Mouse (Mus musculus): ENCODE measurements around the gene Zfp324. TPM values are rescaled to one million over a fixed set of nuclear protein-coding genes. Genes with fewer than 3 reads are reported as not detected.
A peak's percentile ranks its signal among the peaks of the same experiment; 100 is the strongest.
"Not testable (repeated sequence)": the region's sequence is repeated elsewhere in the genome, so short reads cannot be mapped to it uniquely, and the experiment has no call there.

Gene Zfp324
- 12.0 and 14.4 TPM in 2 replicates for polyA plus RNA-seq (2014; fragmentation: Nextera tagmentation; extraction: Ambion mirVana)

DNA sequence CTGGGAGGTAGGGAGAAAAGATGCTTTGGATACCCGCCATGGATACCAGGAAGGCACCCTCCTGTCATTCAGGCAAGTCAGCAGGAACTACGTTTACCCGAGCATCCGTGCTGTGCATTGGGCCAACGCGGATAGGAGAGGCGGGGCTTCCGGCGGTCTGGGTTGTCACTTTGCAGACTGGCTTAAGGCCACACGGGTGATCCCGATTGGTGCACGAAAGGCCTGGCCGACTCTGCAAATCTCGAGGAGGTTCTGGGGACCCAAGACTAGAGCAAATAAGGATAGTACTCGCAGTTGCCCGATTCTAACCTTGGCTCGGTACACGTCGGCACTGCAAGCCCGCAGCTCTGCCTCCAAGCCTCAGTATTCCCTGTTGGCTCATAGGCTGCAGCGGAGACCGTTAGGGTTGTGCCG, at the start of gene Zfp324:
TSS of gene Zfp324 (plus strand) at position 161 of the 414 bp plus-strand sequence.
- no peaks in the 10 kb centered on the region for H3K27me3 ChIP-seq (ENCODE audit: control insufficient read depth, insufficient read depth, low read length)
- H3K27ac ChIP-seq (replicated peaks; ENCODE audit: low read depth, low read length): peak within 1 kb of the TSS; percentile 91
- peak within 1 kb of the TSS; percentile 89 for H3K4me3 ChIP-seq (replicated peaks; ENCODE audit: low read depth, low read length)
- DNase-seq: peak; percentile 93
- H3K9me3 ChIP-seq (ENCODE audit: control insufficient read depth, low read length): no peaks in the 10 kb centered on the region
- H3K4me2 ChIP-seq (ENCODE audit: low read length): peak within 1 kb of the TSS; percentile 93
- peak; percentile 93 for ATAC-seq (ENCODE audit: low FRiP score, low TSS enrichment)
- under 1% methylated on average over 23 of the region's 23 CpGs for WGBS
- H3K4me1 ChIP-seq (ENCODE audit: control insufficient read depth, insufficient read depth, low read length): peaks cover 22% of the 10 kb centered on the region
- H3K36me3 ChIP-seq (ENCODE audit: control insufficient read depth, insufficient read depth, low read length): peaks cover 22% of the 10 kb centered on the region
- H3K9ac ChIP-seq (replicated peaks; ENCODE audit: low read length): peak within 1 kb of the TSS; percentile 95

DNA sequence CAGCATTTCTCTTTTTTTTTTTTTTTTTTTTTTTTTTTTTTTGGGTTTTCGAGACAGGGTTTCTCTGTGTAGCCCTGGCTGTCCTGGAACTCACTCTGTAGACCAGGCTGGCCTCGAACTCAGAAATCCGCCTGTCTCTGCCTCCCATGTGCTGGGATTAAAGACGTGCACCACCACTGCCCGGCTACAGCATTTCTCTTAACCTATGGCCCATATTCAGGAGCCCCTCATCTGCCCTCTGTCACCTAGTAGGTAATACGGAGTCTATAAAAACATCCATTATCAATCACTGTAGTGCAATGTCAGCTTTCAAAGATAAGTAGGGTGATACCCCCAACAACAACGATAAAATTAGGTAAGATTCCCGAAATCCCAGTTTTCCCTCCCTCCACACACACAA, 45.1 kb upstream of the Zfp324 start:
- not testable (repeated sequence) for H3K4me1 ChIP-seq (ENCODE audit: control insufficient read depth, insufficient read depth, low read length); H3K4me3 ChIP-seq (replicated peaks; ENCODE audit: low read depth, low read length); H3K27ac ChIP-seq (replicated peaks; ENCODE audit: low read depth, low read length); ATAC-seq (ENCODE audit: low FRiP score, low TSS enrichment); H3K9ac ChIP-seq (replicated peaks; ENCODE audit: low read length); H3K4me2 ChIP-seq (ENCODE audit: low read length); H3K9me3 ChIP-seq (ENCODE audit: control insufficient read depth, low read length); H3K27me3 ChIP-seq (ENCODE audit: control insufficient read depth, insufficient read depth, low read length); DNase-seq
- WGBS: 90% methylated on average over 7 of the region's 8 CpGs
- peaks cover 24% of the 10 kb centered on the region for H3K36me3 ChIP-seq (ENCODE audit: control insufficient read depth, insufficient read depth, low read length)

DNA sequence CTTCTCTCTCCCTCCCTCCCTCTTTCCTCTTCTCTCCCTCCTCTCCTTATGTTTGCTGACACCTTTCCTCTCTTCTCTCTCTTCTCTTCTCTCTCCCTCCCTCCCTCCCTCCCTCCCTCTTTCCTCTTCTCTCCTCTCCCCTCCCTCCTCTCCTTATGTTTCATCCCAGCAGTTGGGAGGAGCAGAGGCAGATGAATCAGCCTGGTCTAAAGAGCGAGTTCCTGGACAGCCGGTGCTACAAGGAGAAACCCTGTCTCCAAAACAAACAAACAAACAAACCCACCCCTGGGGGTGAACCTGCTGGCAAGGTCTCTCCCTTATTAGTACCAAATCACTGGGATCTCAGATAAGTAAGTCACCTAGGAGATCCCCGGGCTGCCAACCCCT, 44.3 kb upstream of the Zfp324 start:
- peak overlapping the region; percentile 95 for H3K4me2 ChIP-seq (ENCODE audit: low read length)
- H3K27me3 ChIP-seq (ENCODE audit: control insufficient read depth, insufficient read depth, low read length): peaks cover 5% of the 10 kb centered on the region; the same call in 1 of the 2 replicates
- peaks cover 10% of the 10 kb centered on the region for H3K4me1 ChIP-seq (ENCODE audit: control insufficient read depth, insufficient read depth, low read length)
- H3K4me3 ChIP-seq (replicated peaks; ENCODE audit: low read depth, low read length): peak overlapping the region; percentile 78
- H3K27ac ChIP-seq (replicated peaks; ENCODE audit: low read depth, low read length): peak overlapping the region; percentile 89
- ATAC-seq (ENCODE audit: low FRiP score, low TSS enrichment): no peak
- no peaks in the 10 kb centered on the region for H3K9me3 ChIP-seq (ENCODE audit: control insufficient read depth, low read length)
- DNase-seq: no peak
- H3K36me3 ChIP-seq (ENCODE audit: control insufficient read depth, insufficient read depth, low read length): peaks cover 32% of the 10 kb centered on the region
- peak overlapping the region; percentile 71 for H3K9ac ChIP-seq (replicated peaks; ENCODE audit: low read length)
- WGBS: 4% methylated on average over 3 of the region's 3 CpGs

DNA sequence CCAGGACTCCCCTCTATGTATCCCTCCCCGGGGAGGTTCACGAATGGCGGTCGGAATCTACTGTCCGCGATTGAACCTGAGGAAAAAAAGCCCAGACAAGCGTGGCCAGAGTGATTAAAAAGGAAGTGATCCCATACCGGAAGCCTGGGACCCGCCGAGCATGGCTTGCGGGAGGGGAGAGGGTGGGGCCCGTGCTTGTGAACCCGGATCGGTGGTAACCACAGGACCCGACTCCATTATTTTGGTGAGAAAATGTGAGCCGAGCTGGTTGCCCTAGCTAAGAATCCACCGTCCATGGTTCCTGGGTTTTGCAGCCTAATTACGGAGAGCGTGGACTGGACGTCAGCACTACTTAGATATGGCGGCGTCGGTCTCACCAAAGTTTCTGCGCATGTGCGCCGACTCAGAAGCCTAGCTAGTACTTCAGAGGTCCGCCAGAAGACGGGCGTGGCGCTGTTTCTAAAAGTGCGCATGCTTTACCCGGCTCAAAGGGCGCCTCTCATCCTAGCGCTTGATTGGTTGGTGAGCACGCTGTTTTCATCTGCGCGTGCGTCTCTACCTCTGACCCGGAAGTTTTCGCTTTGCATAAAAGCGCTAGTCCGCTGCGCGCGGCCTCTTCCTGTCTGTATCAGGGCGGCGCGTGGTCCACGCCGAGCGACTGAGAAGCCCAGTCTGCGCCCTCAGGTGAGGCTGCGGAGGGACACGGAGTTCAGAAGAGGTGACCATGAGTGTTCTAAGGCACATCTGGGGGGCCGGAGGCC, 43.8 kb upstream of the Zfp324 start, which contains the start of gene Rps5:
TSS of gene Rps5 (plus strand) at position 586 of the 761 bp plus-strand sequence.
- Histone ChIP-seq H3K9me3 (ENCODE audit: control insufficient read depth, low read length) (no peaks in the 10 kb centered on the region), H3K4me3 (replicated peaks; ENCODE audit: low read depth, low read length) (peak within 1 kb of the TSS; percentile 78), H3K27me3 (ENCODE audit: control insufficient read depth, insufficient read depth, low read length) (peaks cover 7% of the 10 kb centered on the region), H3K36me3 (ENCODE audit: control insufficient read depth, insufficient read depth, low read length) (peaks cover 38% of the 10 kb centered on the region), H3K4me1 (ENCODE audit: control insufficient read depth, insufficient read depth, low read length) (peaks cover 10% of the 10 kb centered on the region), H3K4me2 (ENCODE audit: low read length) (peak within 1 kb of the TSS; percentile 95), H3K9ac (replicated peaks; ENCODE audit: low read length) (peak within 1 kb of the TSS; percentile 73), H3K27ac (replicated peaks; ENCODE audit: low read depth, low read length) (peak within 1 kb of the TSS; percentile 89)
- DNase-seq (peak; percentile 100), ATAC-seq (ENCODE audit: low FRiP score, low TSS enrichment) (peak; percentile 98)
- WGBS: under 1% methylated on average over 55 of the region's 55 CpGs

DNA sequence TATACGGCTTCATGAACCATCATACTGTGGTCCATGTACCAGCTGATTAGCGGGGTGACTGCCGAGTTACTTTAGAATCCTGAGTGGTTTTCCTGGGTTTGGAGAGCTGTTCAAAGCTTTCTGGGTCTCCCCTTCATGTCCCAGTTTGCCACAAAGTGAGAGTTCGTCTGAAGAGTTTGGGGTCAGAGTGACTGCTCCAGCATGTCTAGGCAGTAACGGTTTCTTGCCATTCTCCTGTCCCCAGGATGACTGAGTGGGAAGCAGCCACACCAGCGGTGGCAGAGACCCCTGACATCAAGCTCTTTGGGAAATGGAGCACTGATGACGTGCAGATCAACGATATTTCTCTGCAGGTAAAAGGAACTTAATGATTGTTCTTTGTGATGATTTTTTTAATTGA, 42.9 kb upstream of the Zfp324 start:
- 4% methylated on average over 8 of the region's 8 CpGs for WGBS
- H3K27ac ChIP-seq (replicated peaks; ENCODE audit: low read depth, low read length): 0 out of 2 replicates have a peak overlapping the region, but pooled peaks have one; percentile 14

DNA sequence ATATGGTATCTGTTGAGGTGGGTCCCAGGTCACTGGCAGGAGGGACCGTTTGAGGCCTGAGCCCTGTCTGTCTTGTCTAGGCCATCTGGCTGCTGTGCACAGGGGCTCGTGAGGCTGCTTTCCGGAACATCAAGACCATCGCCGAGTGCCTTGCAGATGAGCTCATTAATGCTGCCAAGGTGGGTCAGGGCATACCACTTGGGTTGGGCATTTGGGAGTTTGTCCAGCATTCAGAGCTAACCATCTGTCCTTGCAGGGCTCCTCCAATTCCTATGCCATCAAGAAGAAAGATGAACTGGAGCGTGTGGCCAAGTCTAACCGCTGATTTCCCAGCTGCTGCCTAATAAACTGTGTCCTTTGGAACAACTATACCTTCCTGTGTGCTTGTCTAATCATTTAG, 39.3 kb upstream of the Zfp324 start:
- no peak overlapping the region for H3K9ac ChIP-seq (replicated peaks; ENCODE audit: low read length)
- DNase-seq (no peak), ATAC-seq (ENCODE audit: low FRiP score, low TSS enrichment) (no peak)
- peaks cover 21% of the 10 kb centered on the region for H3K27me3 ChIP-seq (ENCODE audit: control insufficient read depth, insufficient read depth, low read length)
- WGBS: 86% methylated on average over 7 of the region's 7 CpGs
- H3K27ac ChIP-seq (replicated peaks; ENCODE audit: low read depth, low read length): no peak overlapping the region
- no peak overlapping the region for H3K4me2 ChIP-seq (ENCODE audit: low read length)
- H3K9me3 ChIP-seq (ENCODE audit: control insufficient read depth, low read length): no peaks in the 10 kb centered on the region
- peaks cover 10% of the 10 kb centered on the region for H3K4me1 ChIP-seq (ENCODE audit: control insufficient read depth, insufficient read depth, low read length)
- no peak overlapping the region for H3K4me3 ChIP-seq (replicated peaks; ENCODE audit: low read depth, low read length)
- peaks cover 47% of the 10 kb centered on the region for H3K36me3 ChIP-seq (ENCODE audit: control insufficient read depth, insufficient read depth, low read length)

More for the DNA sequence above, 42.9 kb upstream of the Zfp324 start:
- ATAC-seq (ENCODE audit: low FRiP score, low TSS enrichment): no peak
- Histone ChIP-seq H3K36me3 (ENCODE audit: control insufficient read depth, insufficient read depth, low read length) (peaks cover 44% of the 10 kb centered on the region), H3K4me1 (ENCODE audit: control insufficient read depth, insufficient read depth, low read length) (peaks cover 10% of the 10 kb centered on the region), H3K4me3 (replicated peaks; ENCODE audit: low read depth, low read length) (peak overlapping the region; percentile 78), H3K27me3 (ENCODE audit: control insufficient read depth, insufficient read depth, low read length) (peaks cover 16% of the 10 kb centered on the region), H3K9me3 (ENCODE audit: control insufficient read depth, low read length) (no peaks in the 10 kb centered on the region), H3K4me2 (ENCODE audit: low read length) (peak overlapping the region; percentile 92), H3K9ac (replicated peaks; ENCODE audit: low read length) (peak overlapping the region; percentile 73)
- DNase-seq: no peak

DNA sequence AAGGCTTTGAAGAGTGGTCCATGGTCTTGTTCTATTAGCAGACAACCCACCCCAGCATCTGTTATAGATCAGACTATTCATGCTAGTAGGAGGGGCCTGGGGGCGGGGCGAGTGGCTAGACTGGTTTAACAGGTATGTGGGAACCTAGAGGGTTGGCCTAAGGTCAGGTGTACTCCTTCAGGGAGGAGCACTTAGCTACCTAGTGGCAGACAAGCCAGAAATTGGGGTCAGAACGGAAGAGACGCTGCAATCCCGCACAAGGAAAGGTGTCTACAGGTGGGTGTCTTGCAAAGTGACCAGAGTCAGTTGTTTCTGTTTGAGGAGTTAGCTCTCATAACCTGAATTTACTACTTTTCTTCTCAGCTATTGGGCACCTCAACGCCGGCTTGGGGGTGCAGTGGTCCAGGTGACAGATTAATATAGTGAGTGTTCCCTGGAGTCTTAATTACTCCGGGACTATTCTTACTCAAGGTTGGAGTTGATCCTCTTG, 38.4 kb upstream of the Zfp324 start, which contains the start of gene Rnf225:
TSS of gene Rnf225 (plus strand) at position 226 of the 490 bp plus-strand sequence.
- 32% methylated on average over 8 of the region's 8 CpGs for WGBS
- H3K4me2 ChIP-seq (ENCODE audit: low read length): peak within 1 kb of the TSS; percentile 40
- peaks cover 10% of the 10 kb centered on the region for H3K4me1 ChIP-seq (ENCODE audit: control insufficient read depth, insufficient read depth, low read length)
- DNase-seq (no peak), ATAC-seq (ENCODE audit: low FRiP score, low TSS enrichment) (no peak)
- no peaks in the 10 kb centered on the region for H3K9me3 ChIP-seq (ENCODE audit: control insufficient read depth, low read length)
- H3K27me3 ChIP-seq (ENCODE audit: control insufficient read depth, insufficient read depth, low read length): peaks cover 21% of the 10 kb centered on the region
- peak within 1 kb of the TSS; percentile 20; the same call in 1 of the 2 replicates for H3K9ac ChIP-seq (replicated peaks; ENCODE audit: low read length)
- H3K27ac ChIP-seq (replicated peaks; ENCODE audit: low read depth, low read length): no peak within 1 kb of the TSS
- H3K4me3 ChIP-seq (replicated peaks; ENCODE audit: low read depth, low read length): peak within 1 kb of the TSS; percentile 19
- H3K36me3 ChIP-seq (ENCODE audit: control insufficient read depth, insufficient read depth, low read length): peaks cover 47% of the 10 kb centered on the region

DNA sequence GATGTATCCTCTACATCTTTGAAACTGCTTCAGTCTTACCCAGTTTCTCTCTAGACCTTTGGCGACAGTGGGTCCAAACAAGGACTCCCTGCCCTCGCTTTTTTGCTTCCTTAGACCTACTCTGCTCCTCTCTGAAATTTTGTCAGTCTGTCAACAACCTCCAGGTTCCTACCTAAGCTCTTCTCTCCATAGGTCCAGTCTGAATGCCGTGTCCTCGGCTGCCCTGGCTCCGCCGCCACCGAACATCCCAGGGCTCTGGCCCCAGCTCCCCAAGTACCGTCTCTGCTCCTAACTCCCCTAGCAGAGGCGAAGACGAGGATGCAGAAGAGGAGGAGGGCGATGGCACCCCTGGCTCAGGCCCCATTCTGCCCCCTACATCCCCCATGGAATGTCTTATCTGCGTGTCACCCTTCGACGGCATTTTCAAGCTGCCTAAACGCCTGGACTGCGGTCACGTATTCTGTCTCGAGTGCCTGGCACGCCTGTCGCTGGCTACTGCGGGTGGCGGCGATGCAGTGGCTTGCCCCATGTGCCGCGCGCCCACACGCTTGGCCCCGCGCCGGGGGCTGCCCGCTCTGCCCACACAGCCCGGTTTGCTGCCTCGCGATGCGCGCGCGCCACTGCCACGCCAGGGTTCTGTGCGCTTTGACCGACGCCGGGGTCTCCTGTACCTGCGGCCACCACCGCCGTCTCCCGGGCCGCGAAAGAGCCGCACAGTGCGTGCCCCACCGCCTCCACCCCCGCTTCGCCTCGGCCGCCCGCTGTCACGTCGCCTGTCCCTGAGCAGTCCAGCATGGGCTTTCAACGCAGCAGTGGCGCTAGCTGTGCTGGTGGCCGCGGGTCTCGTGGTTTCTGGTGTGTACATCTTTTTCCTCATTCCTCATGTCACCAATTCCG, 37.7 kb upstream of the Zfp324 start:
- peaks cover 47% of the 10 kb centered on the region for H3K36me3 ChIP-seq (ENCODE audit: control insufficient read depth, insufficient read depth, low read length)
- H3K27ac ChIP-seq (replicated peaks; ENCODE audit: low read depth, low read length): no peak overlapping the region
- peaks cover 21% of the 10 kb centered on the region for H3K27me3 ChIP-seq (ENCODE audit: control insufficient read depth, insufficient read depth, low read length)
- H3K9me3 ChIP-seq (ENCODE audit: control insufficient read depth, low read length): no peaks in the 10 kb centered on the region
- WGBS: 6% methylated on average over 65 of the region's 65 CpGs
- ATAC-seq (ENCODE audit: low FRiP score, low TSS enrichment) (peak; percentile 60; the same call in 1 of the 2 replicates), DNase-seq (peak; percentile 36)
- peak overlapping the region; percentile 20; the same call in 1 of the 2 replicates for H3K9ac ChIP-seq (replicated peaks; ENCODE audit: low read length)
- H3K4me2 ChIP-seq (ENCODE audit: low read length): peak overlapping the region; percentile 40
- H3K4me3 ChIP-seq (replicated peaks; ENCODE audit: low read depth, low read length): peak overlapping the region; percentile 19
- peaks cover 6% of the 10 kb centered on the region for H3K4me1 ChIP-seq (ENCODE audit: control insufficient read depth, insufficient read depth, low read length)
